Mouse (Mus musculus) left cerebral cortex, adult 8-10 months (tissue): ENCODE measurements around the gene Imp3. TPM values are rescaled to one million over a fixed set of nuclear protein-coding genes. Genes with fewer than 3 reads are reported as not detected.
A peak's percentile ranks its signal among the peaks of the same experiment; 100 is the strongest.
"Not testable (repeated sequence)": the region's sequence is repeated elsewhere in the genome, so short reads cannot be mapped to it uniquely, and the experiment has no call there.

Source experiments
- DNase-seq, 2 experiments: peaks; one replicate each; pipeline ENCODE4 v3.0.0; 2022; ENCODE audit warnings: low spot score in 2 of 2
- total RNA-seq, 4 experiments: library from RNA; stranded (reverse); gene quantifications; 2 replicates each; pipeline ENCODE4 v1.2.4; 2022

Gene Imp3
- total RNA-seq, 4 experiments from 2014 or later: 50.3 to 56.8 (median 51.5) TPM

GRCm38 (mm10) chr9:56922746-56923145, 14.5 kb upstream of the Imp3 start:
- DNase-seq: no peak

GRCm38 (mm10) chr9:56923841-56924650, 13.2 kb upstream of the Imp3 start:
- DNase-seq: no peak

GRCm38 (mm10) chr9:56924651-56925027, 12.6 kb upstream of the Imp3 start:
- DNase-seq: peak in 1 of 2 experiments; percentile 48

- no peak for DNase-seq
Observed at GRCm38 (mm10) chr9:56925291-56926024, 11.8 kb upstream of the Imp3 start.

GRCm38 (mm10) chr9:56926025-56926360, 11.3 kb upstream of the Imp3 start:
- no peak for DNase-seq

- no peak for DNase-seq
Observed at GRCm38 (mm10) chr9:56926387-56926786, 10.9 kb upstream of the Imp3 start.

- DNase-seq: no peak
Observed at GRCm38 (mm10) chr9:56927191-56928012, 9.9 kb upstream of the Imp3 start.

- DNase-seq: peak; percentile 77
Observed at GRCm38 (mm10) chr9:56928041-56928811, 9.0 kb upstream of the Imp3 start, which contains the start of gene Snx33. Snx33 (minus strand) TSS chr9:56928371.

GRCm38 (mm10) chr9:56929496-56929895, 7.8 kb upstream of the Imp3 start:
- no peak for DNase-seq

GRCm38 (mm10) chr9:56930556-56930955, 6.7 kb upstream of the Imp3 start:
- DNase-seq: no peak

- no peak for DNase-seq
Observed at GRCm38 (mm10) chr9:56936861-56937222, 433 bp upstream of the Imp3 start.

GRCm38 (mm10) chr9:56938374-56938773, 1.1 kb downstream of the Imp3 start:
- no peak for DNase-seq

- not testable (repeated sequence) for DNase-seq
Observed at GRCm38 (mm10) chr9:56947481-56947880, 10.2 kb downstream of the Imp3 start.

- not testable (repeated sequence) for DNase-seq
Observed at GRCm38 (mm10) chr9:56948699-56949098, 11.4 kb downstream of the Imp3 start.

- DNase-seq: no peak
Observed at GRCm38 (mm10) chr9:56949767-56950166, 12.5 kb downstream of the Imp3 start.

GRCm38 (mm10) chr9:56950414-56951400, 13.4 kb downstream of the Imp3 start, which contains the start of gene Snupn:
Snupn (plus strand) TSS chr9:56950878.
- DNase-seq: peak; percentile 84 to 94

GRCm38 (mm10) chr9:56953562-56953961, 16.3 kb downstream of the Imp3 start:
- DNase-seq: no peak

- DNase-seq: no peak
Observed at GRCm38 (mm10) chr9:56956966-56957675, 19.8 kb downstream of the Imp3 start.

- no peak for DNase-seq
Observed at GRCm38 (mm10) chr9:56958689-56959088, 21.4 kb downstream of the Imp3 start.
